Mouse (Mus musculus) E14TG2a.4 (cell line): ENCODE measurements around the gene Lypd3.

Source experiments
- H3K27me3 ChIP-seq: 2 replicates; pipeline ENCODE4 v1.6.1; 2014; ENCODE audit warnings: low read length, control low read depth; ENCODE audit not compliant: insufficient read depth
- H3K36me3 ChIP-seq: 2 replicates; pipeline ENCODE4 v1.6.1; 2014; ENCODE audit warnings: low read length, control low read depth; ENCODE audit not compliant: insufficient read depth
- H3K4me1 ChIP-seq: replicated peaks from 2 replicates; pipeline ENCODE4 v1.6.1; 2014; ENCODE audit warnings: low read depth, low read length, control low read depth
- H3K4me3 ChIP-seq: replicated peaks from 2 replicates; pipeline ENCODE4 v1.5.1; 2014; ENCODE audit warnings: mild to moderate bottlenecking, low read length
- H3K9me3 ChIP-seq: 2 replicates; pipeline ENCODE4 v1.6.1; 2014; ENCODE audit warnings: low read length, control low read depth
- CTCF ChIP-seq: conservative IDR thresholded peaks from 2 replicates; pipeline ENCODE4 v1.5.1; 2014; ENCODE audit warnings: low read length
- NANOG ChIP-seq: IDR thresholded peaks from 2 replicates; pipeline ENCODE4 v1.6.1; 2014; ENCODE audit warnings: borderline replicate concordance, low read length, mixed read lengths
- POU5F1 ChIP-seq: IDR thresholded peaks from 2 replicates; pipeline ENCODE4 v1.6.1; 2014; ENCODE audit warnings: low read length, borderline replicate concordance

Gene Lypd3

DNA sequence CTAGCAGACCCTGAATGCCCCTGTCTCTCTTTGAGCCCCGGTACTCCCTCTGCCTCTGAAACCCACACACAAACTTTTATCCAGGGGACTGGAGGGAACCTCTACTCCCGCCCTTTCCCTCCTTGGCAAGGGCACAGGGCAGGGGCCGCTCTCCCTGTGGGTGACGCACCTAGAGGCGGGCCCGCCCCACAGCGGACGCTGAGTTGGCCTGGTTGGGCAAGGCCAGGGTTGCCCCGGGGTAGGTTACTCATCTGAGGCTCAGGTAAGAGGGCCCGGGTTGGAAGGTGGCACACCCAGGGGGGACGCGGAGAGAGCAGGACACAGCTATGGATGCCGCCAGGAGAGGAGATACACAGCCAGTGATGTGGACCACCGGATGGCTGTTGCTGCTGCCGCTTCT lies at the start of gene Lypd3:
Gene Lypd3, plus strand, starts transcription at position 287 of the 400 bp plus-strand sequence.
- Histone ChIP-seq H3K36me3 (no peaks in the 10 kb centered on the region), H3K4me3 (peak within 1 kb of the TSS; percentile 71), H3K4me1 (peaks cover 41% of the 10 kb centered on the region), H3K9me3 (peaks cover 21% of the 10 kb centered on the region), H3K27me3 (peaks cover 58% of the 10 kb centered on the region)
- no peak for TF ChIP-seq CTCF
- no peak for TF ChIP-seq POU5F1
- TF ChIP-seq NANOG, result no peak

GRCm38 (mm10) chr7:24586828-24587227 lies 49.5 kb upstream of the Lypd3 start:
- Histone ChIP-seq H3K27me3 (peaks cover 38% of the 10 kb centered on the region), H3K36me3 (no peaks in the 10 kb centered on the region), H3K4me3 (peak overlapping the region; percentile 80), H3K4me1 (peaks cover 25% of the 10 kb centered on the region), H3K9me3 (peaks cover 32% of the 10 kb centered on the region)
- TF ChIP-seq CTCF (no peak), POU5F1 (no peak), NANOG (no peak)

GRCm38 (mm10) chr7:24587330-24588105 lies 48.8 kb upstream of the Lypd3 start, which contains the start of the genes Ethe1 and Zfp575:
Gene Ethe1, plus strand, starts transcription at chr7:24587543.
Gene Zfp575, minus strand, starts transcription at chr7:24587641.
- TF ChIP-seq NANOG, result no peak
- no peak for TF ChIP-seq CTCF
- TF ChIP-seq POU5F1, result no peak
- H3K4me3 ChIP-seq, result peak within 1 kb of the TSS; percentile 80
- peaks cover 32% of the 10 kb centered on the region for H3K9me3 ChIP-seq
- H3K4me1 ChIP-seq, result peaks cover 25% of the 10 kb centered on the region
- no peaks in the 10 kb centered on the region for H3K36me3 ChIP-seq
- H3K27me3 ChIP-seq, result peaks cover 38% of the 10 kb centered on the region

- peaks cover 32% of the 10 kb centered on the region for H3K9me3 ChIP-seq
- TF ChIP-seq CTCF, result no peak
These were observed 48.0 kb upstream of the Lypd3 start for GRCm38 (mm10) chr7:24588336-24588735.

DNA sequence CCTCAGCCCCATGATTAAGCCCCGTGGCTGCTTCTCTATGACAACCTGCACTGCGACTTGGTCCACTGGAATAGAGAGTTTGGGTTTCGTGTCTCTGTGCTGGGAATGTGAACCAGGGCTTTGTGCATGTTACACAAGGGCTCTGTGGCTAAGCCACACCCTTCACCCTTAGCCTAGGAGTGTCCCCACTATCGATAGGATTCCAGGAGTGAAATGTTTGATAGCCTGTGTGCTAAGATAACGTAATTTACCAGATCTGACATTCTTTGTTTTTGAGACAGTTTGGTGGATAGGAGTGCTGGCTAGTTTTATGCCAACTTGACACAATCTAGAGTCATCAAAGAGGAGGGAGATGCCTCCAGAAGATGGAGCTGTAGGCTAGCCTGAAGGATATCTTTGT lies 44.6 kb upstream of the Lypd3 start:
- H3K27me3 ChIP-seq, result peaks cover 46% of the 10 kb centered on the region
- H3K36me3 ChIP-seq, result no peaks in the 10 kb centered on the region
- H3K4me3 ChIP-seq, result no peak overlapping the region
- TF ChIP-seq POU5F1, result no peak
- no peak for TF ChIP-seq NANOG
- TF ChIP-seq CTCF, result no peak
- peaks cover 42% of the 10 kb centered on the region for H3K4me1 ChIP-seq
- H3K9me3 ChIP-seq, result peaks cover 8% of the 10 kb centered on the region

More at GRCm38 (mm10) chr7:24588336-24588735, 48.0 kb upstream of the Lypd3 start:
- Histone ChIP-seq H3K27me3 (peaks cover 38% of the 10 kb centered on the region), H3K4me3 (no peak overlapping the region), H3K4me1 (peaks cover 28% of the 10 kb centered on the region), H3K36me3 (no peaks in the 10 kb centered on the region)

DNA sequence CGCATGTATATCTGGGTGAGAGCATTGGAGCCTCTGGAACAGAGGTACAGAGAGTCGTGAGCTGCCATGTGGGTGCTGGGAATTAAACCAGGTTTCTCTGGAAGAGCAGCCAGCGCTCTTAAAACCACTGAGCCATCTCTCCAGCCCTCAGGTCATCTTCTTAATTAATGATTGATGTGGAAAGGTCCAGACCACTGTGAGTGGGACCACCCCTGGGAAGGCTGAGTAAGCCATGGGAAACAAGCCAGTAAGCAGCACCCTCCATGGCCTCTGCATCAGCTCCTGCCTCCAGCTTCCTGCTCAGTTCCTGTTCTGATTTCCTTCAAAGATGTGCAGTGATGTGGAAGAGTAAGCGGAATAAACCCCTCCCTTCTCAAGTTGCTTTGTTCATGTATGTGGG lies 44.2 kb upstream of the Lypd3 start:
- no peaks in the 10 kb centered on the region for H3K36me3 ChIP-seq
- H3K9me3 ChIP-seq, result peaks cover 4% of the 10 kb centered on the region; the same call in 1 of the 2 replicates
- TF ChIP-seq CTCF (no peak), NANOG (no peak), POU5F1 (no peak)
- H3K4me3 ChIP-seq, result no peak overlapping the region
- H3K27me3 ChIP-seq, result peaks cover 42% of the 10 kb centered on the region
- H3K4me1 ChIP-seq, result peaks cover 37% of the 10 kb centered on the region

DNA sequence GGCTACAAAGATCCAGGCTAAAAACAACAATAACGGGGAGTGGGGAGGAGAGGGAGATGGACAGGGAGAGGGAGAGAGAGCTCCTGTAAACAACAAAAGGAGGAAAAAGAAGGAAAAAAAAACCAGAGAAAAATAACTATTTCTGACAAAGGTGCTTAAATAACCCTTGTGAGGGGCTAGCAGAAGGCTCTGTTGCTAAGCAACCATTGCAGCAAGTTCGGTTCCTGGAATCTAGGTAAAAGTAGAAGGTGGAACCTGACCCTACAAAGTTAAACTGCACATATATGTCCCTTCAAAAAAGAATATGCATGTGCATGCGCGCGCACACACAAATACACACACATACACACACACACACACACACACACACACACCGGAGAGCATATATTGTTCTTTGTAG lies 43.6 kb upstream of the Lypd3 start:
- Histone ChIP-seq H3K9me3 (no peaks in the 10 kb centered on the region), H3K36me3 (no peaks in the 10 kb centered on the region), H3K27me3 (peaks cover 40% of the 10 kb centered on the region), H3K4me3 (no peak overlapping the region; the same call in 1 of the 2 replicates), H3K4me1 (peaks cover 31% of the 10 kb centered on the region)
- no peak for TF ChIP-seq CTCF
- no peak for TF ChIP-seq NANOG
- TF ChIP-seq POU5F1, result no peak

- no peaks in the 10 kb centered on the region for H3K9me3 ChIP-seq
- peak overlapping the region; percentile 84 for H3K4me3 ChIP-seq
- peaks cover 24% of the 10 kb centered on the region for H3K4me1 ChIP-seq
- no peaks in the 10 kb centered on the region for H3K36me3 ChIP-seq
- TF ChIP-seq CTCF (no peak), NANOG (no peak), POU5F1 (no peak)
- peaks cover 37% of the 10 kb centered on the region for H3K27me3 ChIP-seq
These were observed 42.6 kb upstream of the Lypd3 start for GRCm38 (mm10) chr7:24593621-24594308.

DNA sequence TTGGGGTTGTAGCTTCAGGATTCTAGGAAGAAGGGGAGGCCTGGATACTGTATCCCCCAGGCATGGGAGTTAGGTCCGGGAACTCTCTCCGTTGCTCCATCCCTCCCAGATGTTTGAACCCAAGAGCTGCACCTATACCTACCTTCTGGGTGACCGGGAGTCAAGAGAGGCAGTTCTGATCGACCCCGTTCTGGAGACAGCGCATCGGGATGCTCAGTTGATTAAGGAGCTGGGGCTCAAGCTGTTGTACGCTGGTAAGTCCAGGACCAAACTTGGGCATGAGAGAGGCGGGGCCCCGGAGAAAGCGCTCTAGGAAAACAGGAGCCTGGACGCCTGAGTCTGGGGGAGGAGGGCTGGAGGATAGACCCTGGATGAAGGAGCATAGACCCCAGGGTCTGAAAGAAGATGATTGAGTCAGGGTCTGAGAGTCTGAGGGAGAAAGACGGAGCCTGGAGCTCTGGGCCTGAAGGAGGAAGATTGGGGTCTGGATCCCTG lies 42.0 kb upstream of the Lypd3 start:
- TF ChIP-seq CTCF (no peak), NANOG (no peak), POU5F1 (no peak)
- no peaks in the 10 kb centered on the region for H3K9me3 ChIP-seq
- H3K36me3 ChIP-seq, result no peaks in the 10 kb centered on the region
- H3K4me3 ChIP-seq, result peak overlapping the region; percentile 84
- peaks cover 29% of the 10 kb centered on the region for H3K4me1 ChIP-seq
- peaks cover 36% of the 10 kb centered on the region for H3K27me3 ChIP-seq
